26 mouse cellular contexts compared by ENCODE assay signal in the genomic region with DNA sequence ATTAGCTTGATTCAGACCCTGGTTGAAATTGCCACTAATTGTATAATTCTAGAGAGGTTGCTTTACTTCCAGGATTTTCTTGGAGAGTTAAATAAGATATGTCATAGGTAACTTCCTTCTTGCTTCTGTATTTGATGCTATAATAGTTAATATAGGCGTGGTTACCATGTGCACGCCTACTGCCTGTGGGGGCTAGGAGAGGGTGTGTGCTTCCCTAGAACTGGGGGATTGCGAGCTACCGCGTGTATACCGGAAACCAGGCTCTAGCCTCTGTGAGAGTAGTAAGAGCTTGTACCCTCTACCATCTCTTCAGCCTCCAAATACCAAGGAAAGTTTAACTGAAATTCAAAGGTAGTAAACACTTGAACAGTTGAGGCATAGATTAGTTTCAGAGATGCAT.
"Had no signal": no experiment of that assay in that cellular context is flagged by ENCODE, and none has a peak within 500 bp of the region (broad histone marks: within the 10 kb centered on the region; RNA-seq: fewer than 3 reads in every experiment).

No protein-coding gene starts in this region.

- H3K27me3 ChIP-seq: heart, embryonic 13.5 days; heart, embryonic 15.5 days; hindbrain, embryonic 13.5 days; hindbrain, embryonic 15.5 days; kidney, embryonic 15.5 days; limb, embryonic 12.5 days had no signal

- H3K9ac ChIP-seq: forebrain, postnatal 0 days; heart, embryonic 13.5 days; heart, embryonic 15.5 days; hindbrain, embryonic 13.5 days; hindbrain, embryonic 15.5 days; kidney, embryonic 15.5 days; limb, embryonic 12.5 days had no signal

- DNase-seq: forebrain, postnatal 0 days; gastrocnemius, postnatal 14 days; gastrocnemius, postnatal 36 days; heart, adult 2 months; heart, postnatal 14 days; heart, postnatal 4 days; kidney, adult 11 months; kidney, adult 2 months; kidney, adult 9 months; kidney, postnatal 14 days; kidney, postnatal 36 days; layer of hippocampus, adult 9-11 months; layer of hippocampus, postnatal 36 days; left cerebral cortex, postnatal 4 days; liver had no signal

- H3K36me3 ChIP-seq: heart, embryonic 13.5 days; heart, embryonic 15.5 days; hindbrain, embryonic 13.5 days; hindbrain, embryonic 15.5 days; kidney, embryonic 15.5 days; limb, embryonic 12.5 days had no signal

- H3K4me2 ChIP-seq: heart, embryonic 11.5 days; heart, embryonic 13.5 days; heart, embryonic 15.5 days; hindbrain, embryonic 13.5 days; hindbrain, embryonic 15.5 days; kidney, embryonic 15.5 days; limb, embryonic 12.5 days; liver, embryonic 11.5 days had no signal

- H3K4me3 ChIP-seq: heart, adult 2 months; heart, embryonic 13.5 days; heart, embryonic 15.5 days; hindbrain, embryonic 13.5 days; hindbrain, embryonic 15.5 days; kidney, embryonic 15.5 days; limb, embryonic 12.5 days had no signal

- H3K4me1 ChIP-seq: hindbrain, embryonic 13.5 days; hindbrain, embryonic 15.5 days; kidney, embryonic 15.5 days; limb, embryonic 12.5 days had no signal

- ATAC-seq: forebrain, postnatal 0 days; hindbrain, postnatal 0 days; intestine, embryonic 16.5 days had no signal

- H3K9me3 ChIP-seq: heart, embryonic 13.5 days; heart, embryonic 15.5 days; hindbrain, embryonic 13.5 days; hindbrain, embryonic 15.5 days; kidney, embryonic 15.5 days; limb, embryonic 12.5 days had no signal

- H3K27ac ChIP-seq: heart, adult 2 months; heart, embryonic 13.5 days; heart, embryonic 15.5 days; hindbrain, embryonic 13.5 days; hindbrain, embryonic 15.5 days; hindbrain, postnatal 0 days; kidney, embryonic 15.5 days; kidney, postnatal 0 days; limb, embryonic 12.5 days had no signal
